Mouse (Mus musculus) embryonic facial prominence, embryonic 10.5 days (tissue): ENCODE measurements around the gene Aqr. TPM values are rescaled to one million over a fixed set of nuclear protein-coding genes. Genes with fewer than 3 reads are reported as not detected.

Source experiments
- DNase-seq: peaks from one replicate; pipeline ENCODE4 v3.0.0-alpha.2; 2017; ENCODE audit warnings: low spot score
- H3K27ac ChIP-seq: fragments of 300-500 bp; sonication (generic); replicated peaks from 2 replicates; pipeline ENCODE4 v1.5.1; 2016; ENCODE audit warnings: mild to moderate bottlenecking
- H3K27me3 ChIP-seq: fragments of 300-500 bp; sonication (generic); replicated peaks from 2 replicates; pipeline ENCODE4 v1.6.1; 2016; ENCODE audit warnings: low read depth, mild to moderate bottlenecking; ENCODE audit not compliant: poor library complexity, severe bottlenecking
- H3K36me3 ChIP-seq: fragments of 300-500 bp; sonication (generic); replicated peaks from 2 replicates; pipeline ENCODE4 v1.6.1; 2016; ENCODE audit warnings: mild to moderate bottlenecking, moderate library complexity
- H3K4me1 ChIP-seq: fragments of 300-500 bp; sonication (generic); 2 replicates; pipeline ENCODE4 v1.6.1; 2016
- H3K4me3 ChIP-seq: fragments of 300-500 bp; sonication (generic); 2 replicates; pipeline ENCODE4 v1.5.1; 2016; ENCODE audit warnings: mild to moderate bottlenecking, moderate library complexity
- H3K9me3 ChIP-seq: fragments of 300-500 bp; sonication (generic); 2 replicates; pipeline ENCODE4 v1.6.1; 2016; ENCODE audit warnings: mild to moderate bottlenecking
- WGBS: fragments of 180-500 bp; shearing (Covaris S2); methylation state at CpG from one replicate; pipeline ENCODE4 v1.1.7; 2016; 5-methylcytosine and 5-hydroxymethylcytosine counted together
- microRNA-seq: library from miRNA; unstranded; fragments of <30 nt; microRNA quantifications from one replicate; pipeline ENCODE4, GENCODE M21; 2017
- polyA plus RNA-seq: library from polyadenylated mRNA; unstranded; fragments of >200 nt; fragmentation: Nextera tagmentation; extraction: Ambion mirVana; gene quantifications from 2 replicates; pipeline ENCODE4 v1.2.1, GENCODE M21; 2016

The Aqr gene
- polyA plus RNA-seq, 1 experiment from 2014 or later: 48.7 TPM

- H3K27ac ChIP-seq: no peak within 1 kb of the TSS
- 48% methylated on average over 14 of the region's 14 CpGs for WGBS
- H3K36me3 ChIP-seq: no peaks in the 10 kb centered on the region
Observed at GRCm38 (mm10) chr2:114052696-114053598, 133.9 kb downstream of the Aqr start, which contains the start of gene Actc1. Gene Actc1 (minus strand): TSS chr2:114053548.

GRCm38 (mm10) chr2:114051871-114052241, 135.0 kb downstream of the Aqr start:
- Histone ChIP-seq H3K9me3 (no peaks in the 10 kb centered on the region), H3K4me1 (peaks cover 7% of the 10 kb centered on the region), H3K27me3 (no peaks in the 10 kb centered on the region), H3K27ac (no peak overlapping the region), H3K4me3 (no peak overlapping the region), H3K36me3 (no peaks in the 10 kb centered on the region)
- WGBS: 94% methylated on average over 13 of the region's 14 CpGs
- DNase-seq: no peak

More at GRCm38 (mm10) chr2:114052696-114053598, 133.9 kb downstream of the Aqr start, which contains the start of gene Actc1:
- H3K4me1 ChIP-seq: peaks cover 14% of the 10 kb centered on the region
- 0 out of 2 replicates have a peak within 1 kb of the TSS, but pooled peaks have one; percentile 12 for H3K4me3 ChIP-seq
- no peaks in the 10 kb centered on the region for H3K27me3 ChIP-seq
- DNase-seq: peak; percentile 21
- no peaks in the 10 kb centered on the region for H3K9me3 ChIP-seq

Small RNA genes lying within 50 kb of the gene (microRNA-seq; reads per million reads assigned to microRNA genes)
- 1.2 reads per million for gene Mir7002

Other genes with a start within 250 kb of the Aqr start
- 0.08 and 0.15 TPM in 2 replicates for gene Gjd2, start 173.4 kb downstream of the Aqr start, polyA plus RNA-seq
- gene Actc1, start 133.5 kb downstream of the Aqr start, polyA plus RNA-seq: 9.6 and 20.1 TPM in 2 replicates
- 3.6 and 3.8 TPM in 2 replicates for gene Zfp770, start 14.4 kb upstream of the Aqr start, polyA plus RNA-seq